1 mouse cellular context compared by ENCODE assay signal in the genomic region with DNA sequence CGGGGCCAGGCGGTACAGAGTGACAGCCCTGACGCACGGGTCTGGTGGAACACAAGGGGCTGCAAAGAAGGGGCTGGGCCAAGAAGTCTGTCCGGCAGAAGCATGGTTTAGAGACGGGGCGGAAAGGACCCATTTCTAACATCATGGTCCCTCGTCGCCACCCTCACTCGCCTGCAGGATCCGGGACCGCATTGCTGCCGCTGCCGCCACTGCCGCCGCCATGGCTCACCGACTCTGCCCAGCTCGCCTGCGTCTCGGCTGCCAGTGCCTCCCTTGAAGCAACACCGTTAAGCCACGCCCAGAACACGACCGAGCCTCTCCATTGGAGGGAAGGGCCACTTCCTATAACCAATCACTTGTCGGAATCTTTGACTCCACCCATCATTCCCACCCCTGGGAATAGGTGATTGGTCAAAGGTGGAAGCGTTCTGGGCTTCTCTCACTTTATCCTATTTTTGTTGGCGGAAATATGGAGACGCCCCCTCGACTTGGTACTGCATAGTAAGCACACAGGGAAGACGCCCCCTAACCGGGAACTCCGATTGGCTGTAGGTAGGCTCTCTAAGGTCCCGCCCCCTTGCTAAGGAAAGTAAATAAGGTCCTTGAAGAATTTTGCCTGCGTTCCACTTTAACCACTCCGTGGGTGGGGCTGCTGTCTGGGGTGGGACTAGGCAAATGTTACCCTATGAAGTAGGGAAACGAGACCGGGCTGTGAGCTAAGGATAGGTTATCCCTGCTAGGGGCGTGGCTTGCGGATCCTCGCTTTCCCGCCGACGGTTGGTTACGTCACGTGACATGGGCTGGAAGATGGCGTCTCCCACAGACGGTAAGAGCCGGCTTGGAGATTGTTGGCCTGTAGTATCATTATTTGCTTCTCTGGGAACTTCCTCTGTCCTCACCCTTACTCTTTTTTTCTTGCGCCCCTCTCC.
TF ChIP-seq lines count a peak whose summit lies in the region.

Gene Aldh6a1 (minus strand): TSS at position 287 of the 929 bp plus-strand sequence.
Gene Lin52 (plus strand): TSS at position 705 of the 929 bp plus-strand sequence.

TF ChIP-seq in MEL, 35 proteins besides CTCF, POLR2A, EP300 and RAD21 (continued from another document):
- TF ChIP-seq RCOR1 (IDR thresholded peaks at IDR 0.05; ENCODE audit: low read depth, low read length) (no peak), MAFK (IDR thresholded peaks at IDR 0.05; ENCODE audit: borderline replicate concordance, low read depth, low read length) (no peak), ZMIZ1 (IDR thresholded peaks at IDR 0.05; ENCODE audit: low read depth, low read length) (no peak; the same call in 1 of the 2 replicates), USF2 (IDR thresholded peaks at IDR 0.05; ENCODE audit: borderline replicate concordance in 1 of 2, insufficient read depth in 1 of 2, low read depth in 1 of 2, low read length in 2 of 2) (peak; percentile 77 to 80), POLR2AphosphoS5 (IDR thresholded peaks at IDR 0.05; ENCODE audit: borderline replicate concordance, low read depth, low read length) (no peak; the same call in 1 of the 2 replicates), MAX (IDR thresholded peaks at IDR 0.05; ENCODE audit: low read length) (peak; percentile 84), NELFE (IDR thresholded peaks at IDR 0.05; ENCODE audit: low read depth, low read length) (peak; percentile 60), HCFC1 (IDR thresholded peaks at IDR 0.05; ENCODE audit: low read depth, low read length) (peak; percentile 80), MXI1 (IDR thresholded peaks at IDR 0.05; ENCODE audit: low read depth, low read length) (peak; percentile 73), KAT2A (conservative IDR thresholded peaks at IDR 0.05; ENCODE audit: low read depth, low read length) (no peak), MAZ (IDR thresholded peaks at IDR 0.05; ENCODE audit: low read depth, low read length) (no peak), POLR2AphosphoS2 (IDR thresholded peaks at IDR 0.05; ENCODE audit: low read length) (0 out of 2 replicates have a peak, but pooled peaks have one; percentile 48), CHD2 (IDR thresholded peaks at IDR 0.05; ENCODE audit: low read length) (peak; percentile 62), JUND (IDR thresholded peaks at IDR 0.05; ENCODE audit: low read depth, low read length) (no peak), ZC3H11A (IDR thresholded peaks at IDR 0.05; ENCODE audit: low read depth, low read length) (no peak), ZNF384 (IDR thresholded peaks at IDR 0.05; ENCODE audit: low read depth, low read length) (no peak), TAL1 (IDR thresholded peaks at IDR 0.05; ENCODE audit: low read length) (no peak), NRF1 (IDR thresholded peaks at IDR 0.05; ENCODE audit: insufficient read depth, low read depth, low read length, poor library complexity, severe bottlenecking) (0 out of 2 replicates have a peak, but pooled peaks have one; percentile 12), USF1 (IDR thresholded peaks at IDR 0.05; ENCODE audit: low read depth, low read length) (peak; percentile 96), BHLHE40 (IDR thresholded peaks at IDR 0.05; ENCODE audit: borderline replicate concordance, low read depth, low read length) (peak; percentile 77; the same call in 1 of the 2 replicates), TCF12 (IDR thresholded peaks at IDR 0.05; ENCODE audit: low read depth, low read length) (peak; percentile 60), MYC (IDR thresholded peaks at IDR 0.05; ENCODE audit: low read depth, low read length) (no peak), ZKSCAN1 (IDR thresholded peaks at IDR 0.05; ENCODE audit: low read depth, low read length) (no peak)
TF ChIP-seq in MEL: peak in this region for 16.
